Mouse (Mus musculus): ENCODE measurements at regions not wholly inside any gene's neighbourhood (a gene's known extent, or its start where the extent isn't known, plus 50 kb on each side); places are given as distances from the start of the nearest gene placed in this dataset. TPM values are rescaled to one million over a fixed set of nuclear protein-coding genes. Genes with fewer than 3 reads are reported as not detected.
A peak's percentile ranks its signal among the peaks of the same experiment; 100 is the strongest.

DNA sequence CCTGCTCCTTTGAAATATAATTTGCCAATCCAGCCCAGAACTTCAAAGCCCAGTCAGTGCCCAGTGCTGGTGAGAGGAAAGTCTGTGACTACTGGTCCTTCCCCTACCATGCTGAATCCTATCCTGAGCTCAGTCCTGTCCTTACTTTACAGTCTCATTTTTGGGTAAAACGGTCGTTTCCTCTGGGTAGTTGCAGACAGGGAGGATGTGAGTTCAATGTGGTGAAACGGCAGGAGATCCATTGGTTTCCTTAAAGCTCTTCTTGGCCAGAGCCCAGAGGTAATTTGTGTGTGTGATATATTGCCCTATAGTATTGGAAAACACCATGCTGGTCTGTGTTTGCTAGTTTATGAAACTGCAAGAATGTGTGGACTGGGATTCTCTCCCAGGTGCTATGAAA lies 73.6 kb upstream of the Nrp1 start:
- 26% methylated on average over 3 of the region's 3 CpGs for WGBS
- ATAC-seq (replicated peaks; ENCODE audit: low FRiP score, low read depth): no peak
- Histone ChIP-seq H3K4me2 (ENCODE audit: low read length) (no peak overlapping the region), H3K9ac (ENCODE audit: low read depth, low read length) (no peak overlapping the region), H3K27ac (no peak overlapping the region), H3K4me3 (replicated peaks; ENCODE audit: low read depth, low read length) (no peak overlapping the region), H3K9me3 (replicated peaks; ENCODE audit: low read length) (no peaks in the 10 kb centered on the region), H3K27me3 (ENCODE audit: insufficient read depth, low read length) (no peaks in the 10 kb centered on the region), H3K4me1 (replicated peaks; ENCODE audit: insufficient read depth, low read length) (no peaks in the 10 kb centered on the region), H3K36me3 (ENCODE audit: insufficient read depth, low read length) (no peaks in the 10 kb centered on the region)
- no peak for TF ChIP-seq CTCF (IDR thresholded peaks at IDR 0.05; ENCODE audit: low read depth)
- no peak for DNase-seq (ENCODE audit: low spot score)

DNA sequence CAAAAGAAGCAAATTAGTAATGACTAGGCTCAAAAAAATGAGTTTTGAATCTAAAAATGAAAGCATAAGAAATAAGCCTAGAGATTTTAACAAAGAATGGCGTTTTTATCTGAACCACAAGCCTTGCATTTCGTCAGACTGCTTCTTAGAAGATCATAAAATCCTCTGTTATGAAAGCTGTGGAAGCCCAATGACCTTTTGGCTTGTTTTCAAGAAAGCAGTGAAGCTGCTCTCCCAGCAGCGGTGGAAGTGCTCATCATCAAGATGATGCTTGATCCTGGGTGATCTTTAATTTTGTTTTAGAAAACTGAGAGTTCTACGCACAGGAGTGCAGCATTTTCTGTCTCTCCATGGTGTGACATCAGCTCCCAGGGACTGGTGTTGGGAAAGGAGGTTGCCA lies 68.3 kb upstream of the Nrp1 start:
- Histone ChIP-seq H3K9me3 (replicated peaks; ENCODE audit: low read length) (no peaks in the 10 kb centered on the region), H3K36me3 (ENCODE audit: insufficient read depth, low read length) (no peaks in the 10 kb centered on the region), H3K4me2 (ENCODE audit: low read length) (no peak overlapping the region), H3K4me1 (replicated peaks; ENCODE audit: insufficient read depth, low read length) (no peaks in the 10 kb centered on the region), H3K27me3 (ENCODE audit: insufficient read depth, low read length) (no peaks in the 10 kb centered on the region), H3K9ac (ENCODE audit: low read depth, low read length) (no peak overlapping the region), H3K4me3 (replicated peaks; ENCODE audit: low read depth, low read length) (no peak overlapping the region), H3K27ac (no peak overlapping the region)
- 49% methylated on average over 4 of the region's 4 CpGs for WGBS
- TF ChIP-seq CTCF (IDR thresholded peaks at IDR 0.05; ENCODE audit: low read depth): no peak
- ATAC-seq (replicated peaks; ENCODE audit: low FRiP score, low read depth) (no peak), DNase-seq (ENCODE audit: low spot score) (peak; percentile 73)

- Histone ChIP-seq H3K27ac (no peak overlapping the region), H3K36me3 (ENCODE audit: insufficient read depth, low read length) (no peaks in the 10 kb centered on the region), H3K9me3 (replicated peaks; ENCODE audit: low read length) (no peaks in the 10 kb centered on the region), H3K4me2 (ENCODE audit: low read length) (no peak overlapping the region), H3K9ac (ENCODE audit: low read depth, low read length) (no peak overlapping the region), H3K4me1 (replicated peaks; ENCODE audit: insufficient read depth, low read length) (no peaks in the 10 kb centered on the region), H3K4me3 (replicated peaks; ENCODE audit: low read depth, low read length) (no peak overlapping the region), H3K27me3 (ENCODE audit: insufficient read depth, low read length) (no peaks in the 10 kb centered on the region)
- no peak for ATAC-seq (replicated peaks; ENCODE audit: low FRiP score, low read depth)
- DNase-seq (ENCODE audit: low spot score): no peak
- 90% methylated on average over 6 of the region's 6 CpGs for WGBS
- no peak for TF ChIP-seq CTCF (IDR thresholded peaks at IDR 0.05; ENCODE audit: low read depth)
Measured at GRCm38 (mm10) chr8:128292394-128292793, 66.0 kb upstream of the Nrp1 start.

- Histone ChIP-seq H3K9me3 (replicated peaks; ENCODE audit: low read length) (no peaks in the 10 kb centered on the region), H3K4me3 (replicated peaks; ENCODE audit: low read depth, low read length) (no peak overlapping the region), H3K27ac (no peak overlapping the region), H3K36me3 (ENCODE audit: insufficient read depth, low read length) (no peaks in the 10 kb centered on the region), H3K9ac (ENCODE audit: low read depth, low read length) (no peak overlapping the region), H3K27me3 (ENCODE audit: insufficient read depth, low read length) (no peaks in the 10 kb centered on the region), H3K4me2 (ENCODE audit: low read length) (no peak overlapping the region), H3K4me1 (replicated peaks; ENCODE audit: insufficient read depth, low read length) (no peaks in the 10 kb centered on the region)
- TF ChIP-seq CTCF (IDR thresholded peaks at IDR 0.05; ENCODE audit: low read depth): no peak
- ATAC-seq (replicated peaks; ENCODE audit: low FRiP score, low read depth) (no peak), DNase-seq (ENCODE audit: low spot score) (no peak)
- 87% methylated on average over 14 of the region's 14 CpGs for WGBS
Measured at GRCm38 (mm10) chr8:128296728-128297380, 61.5 kb upstream of the Nrp1 start.

GRCm38 (mm10) chr8:128302322-128302721 lies 56.1 kb upstream of the Nrp1 start:
- H3K4me1 ChIP-seq (replicated peaks; ENCODE audit: insufficient read depth, low read length): no peaks in the 10 kb centered on the region
- H3K4me3 ChIP-seq (replicated peaks; ENCODE audit: low read depth, low read length): no peak overlapping the region

More at GRCm38 (mm10) chr8:128302322-128302721, 56.1 kb upstream of the Nrp1 start:
- no peaks in the 10 kb centered on the region for H3K27me3 ChIP-seq (ENCODE audit: insufficient read depth, low read length)
- no peaks in the 10 kb centered on the region for H3K36me3 ChIP-seq (ENCODE audit: insufficient read depth, low read length)
- no peaks in the 10 kb centered on the region for H3K9me3 ChIP-seq (replicated peaks; ENCODE audit: low read length)
- ATAC-seq (replicated peaks; ENCODE audit: low FRiP score, low read depth) (no peak), DNase-seq (ENCODE audit: low spot score) (no peak)
- WGBS: 78% methylated on average over 2 of the region's 2 CpGs
- no peak overlapping the region for H3K4me2 ChIP-seq (ENCODE audit: low read length)
- no peak overlapping the region for H3K9ac ChIP-seq (ENCODE audit: low read depth, low read length)
- no peak overlapping the region for H3K27ac ChIP-seq
- no peak for TF ChIP-seq CTCF (IDR thresholded peaks at IDR 0.05; ENCODE audit: low read depth)

Small RNA genes in the stretch of these regions (microRNA-seq; reads per million reads assigned to microRNA genes)
- gene Mir21c: not detected
